Mouse (Mus musculus): Measurements from ENCODE around the gene Tefm. TPM values are rescaled to one million over a fixed set of nuclear protein-coding genes. Genes with fewer than 3 reads are reported as not detected.

Tefm gene
- polyA plus RNA-seq (2012; rRNA removed; ENCODE audit: low replicate concordance) = 6.8 and 9.3 TPM in 2 replicates

DNA sequence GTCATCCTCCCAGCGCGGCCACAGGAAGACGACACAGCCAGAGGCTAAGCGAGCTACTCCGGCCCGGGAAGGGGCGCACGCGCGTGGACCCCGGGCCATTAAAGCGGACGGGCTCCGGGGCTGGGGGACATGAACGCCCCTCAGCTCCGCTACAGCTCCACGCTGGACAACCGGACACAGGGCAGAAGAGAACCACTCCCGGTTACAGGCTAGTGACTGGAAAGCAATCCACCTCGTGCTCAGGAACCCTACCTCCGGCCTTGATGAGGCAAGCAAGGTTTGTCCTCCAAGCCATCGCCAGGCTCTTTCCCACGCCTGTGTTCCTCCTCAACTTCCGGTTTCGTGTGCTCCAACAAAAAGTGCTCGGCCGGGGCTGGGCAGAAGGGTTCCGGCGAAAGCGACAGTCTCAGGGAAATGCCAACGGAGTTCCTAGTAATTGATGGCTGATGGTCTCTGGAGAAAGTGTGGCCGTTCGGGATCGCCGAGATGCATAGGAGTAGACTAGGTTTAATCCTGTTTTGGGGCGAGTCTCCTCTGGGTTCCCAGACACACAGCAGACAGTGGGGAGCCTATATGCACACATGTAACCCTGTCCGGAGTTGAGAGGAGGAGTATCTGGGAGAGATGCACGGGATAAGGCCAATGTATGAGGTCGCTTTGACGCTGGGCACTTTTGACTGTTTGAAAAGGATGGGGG, at the start of gene Tefm:
TSS of gene Tefm (minus strand) at position 351 of the 697 bp plus-strand sequence.

DNA sequence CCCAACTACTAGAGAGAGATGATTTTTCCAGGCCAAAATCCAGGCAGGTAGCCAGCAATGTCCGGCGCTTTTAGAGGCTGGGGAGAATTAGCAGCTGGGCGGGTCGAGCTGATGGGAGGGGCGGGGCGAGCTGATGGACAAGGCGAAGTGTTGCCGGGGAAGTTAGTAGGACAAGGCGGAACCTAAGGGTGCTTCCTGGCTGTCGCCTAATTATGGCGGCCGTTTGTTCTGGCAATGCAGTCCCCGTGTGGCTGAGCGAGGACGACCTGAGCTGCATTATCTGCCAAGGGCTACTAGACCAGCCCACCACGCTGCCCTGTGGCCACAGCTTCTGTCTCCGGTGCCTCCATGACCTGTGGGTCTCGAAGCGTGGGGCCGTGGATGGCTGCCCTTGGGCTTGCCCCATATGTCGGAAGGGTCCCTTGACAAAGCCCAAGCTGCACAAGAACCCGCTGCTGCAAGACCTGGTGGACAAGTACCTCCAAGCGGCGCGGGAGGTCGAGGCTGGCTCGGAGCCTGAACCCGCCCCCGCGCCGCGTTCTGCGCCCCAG, 41.8 kb upstream of the Tefm start, which contains the start of gene Rnf135:
TSS of gene Rnf135 (plus strand) at position 147 of the 551 bp plus-strand sequence.

DNA sequence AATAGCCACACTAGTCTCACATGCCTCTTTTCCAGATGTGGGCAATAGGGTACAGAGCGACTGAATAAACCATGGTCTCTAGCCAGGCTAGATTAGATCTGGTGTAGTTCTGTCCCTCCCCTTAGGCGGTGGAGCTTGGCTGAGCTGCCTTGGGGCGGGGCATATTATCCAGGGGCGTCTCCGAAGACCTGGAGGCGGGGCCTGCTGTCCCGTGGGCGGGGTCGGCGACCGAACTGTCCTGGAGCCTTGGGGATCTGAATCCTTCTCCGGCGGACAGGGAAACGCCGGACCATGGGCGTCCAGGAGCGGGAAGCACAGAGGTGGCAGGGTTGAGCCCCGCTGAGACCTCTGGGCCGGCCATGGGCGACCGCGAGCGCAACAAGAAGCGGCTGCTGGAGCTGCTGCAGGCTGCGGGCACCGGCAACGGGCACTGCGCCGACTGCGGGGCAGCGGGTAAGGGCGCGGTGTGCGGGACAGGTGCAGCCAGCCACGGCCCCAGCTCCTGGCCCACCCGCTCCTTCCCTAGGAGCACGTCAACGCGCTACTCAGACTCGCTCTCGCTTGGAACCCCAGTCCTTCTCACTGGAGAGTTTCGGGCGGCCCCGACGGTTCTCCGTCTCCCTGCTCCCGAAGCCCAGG, 12.0 kb upstream of the Tefm start, which contains the start of gene Adap2:
TSS of gene Adap2 (plus strand) at position 249 of the 639 bp plus-strand sequence.

DNA sequence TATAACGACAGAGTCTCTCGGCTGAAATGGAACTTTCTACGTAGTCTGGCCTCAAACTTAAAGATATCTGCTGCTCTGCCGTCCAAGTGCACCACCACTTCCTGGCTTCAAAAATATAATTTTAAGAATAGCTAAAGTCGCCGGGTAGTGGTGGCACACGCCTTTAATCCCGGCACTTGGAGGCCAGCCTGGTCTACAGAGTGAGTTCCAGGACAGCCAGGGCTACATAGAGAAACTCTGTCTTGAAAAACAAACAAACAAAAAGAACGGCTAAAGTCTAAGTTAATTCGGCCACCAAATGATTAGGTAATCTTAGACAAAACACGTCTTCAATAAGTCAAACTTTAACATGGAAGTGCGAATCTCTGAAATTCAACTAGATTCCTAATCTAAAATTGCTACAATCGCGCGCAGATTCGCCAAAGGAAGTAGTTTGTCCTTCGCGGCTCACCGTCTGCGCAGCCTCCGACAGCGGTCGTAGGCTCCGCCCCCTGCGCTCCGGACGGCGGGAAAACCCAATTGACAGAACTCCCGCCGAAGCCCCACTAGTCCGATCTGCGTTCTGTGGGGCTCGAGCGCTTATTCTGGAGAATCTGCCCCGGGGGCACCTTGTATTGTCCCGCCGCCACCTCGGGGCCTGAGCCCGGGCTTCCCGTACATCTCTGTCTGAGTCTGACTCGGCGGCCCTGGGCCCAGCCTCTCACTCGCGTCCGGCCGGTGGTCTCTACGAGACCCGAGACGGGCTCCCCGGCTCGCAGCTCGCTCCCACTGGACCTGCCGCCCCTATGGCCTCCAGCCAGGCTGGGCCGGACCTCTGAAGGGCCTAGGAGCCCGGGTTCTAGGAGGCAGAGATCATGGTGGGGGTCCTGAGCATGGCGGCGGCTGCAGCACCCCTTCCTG, 52.8 kb downstream of the Tefm start, which contains the start of gene Atad5:
TSS of gene Atad5 (plus strand) at position 484 of the 900 bp plus-strand sequence.

Other genes starting within 250 kb of the Tefm start
- gene Utp6, start 179.8 kb downstream of the Tefm start, polyA plus RNA-seq (2012; rRNA removed; ENCODE audit: low replicate concordance) = 6.8 and 10.3 TPM in 2 replicates
- 4.1 and 7.1 TPM in 2 replicates for gene Suz12, start 149.1 kb downstream of the Tefm start, polyA plus RNA-seq (2012; rRNA removed; ENCODE audit: low replicate concordance)
- gene Crlf3, start 61.2 kb downstream of the Tefm start, polyA plus RNA-seq (2012; rRNA removed; ENCODE audit: low replicate concordance) = 10.4 and 13.5 TPM in 2 replicates
- 0.42 and 1.1 TPM in 2 replicates for gene Atad5, start 52.8 kb downstream of the Tefm start, polyA plus RNA-seq (2012; rRNA removed; ENCODE audit: low replicate concordance)
- 11.8 and 19.2 TPM in 2 replicates for gene Adap2, start 11.9 kb upstream of the Tefm start, polyA plus RNA-seq (2012; rRNA removed; ENCODE audit: low replicate concordance)
- 10.6 and 11.1 TPM in 2 replicates for gene Rnf135, start 41.7 kb upstream of the Tefm start, polyA plus RNA-seq (2012; rRNA removed; ENCODE audit: low replicate concordance)
- 21.5 and 24.5 TPM in 2 replicates for gene Rhot1, start 66.8 kb upstream of the Tefm start, polyA plus RNA-seq (2012; rRNA removed; ENCODE audit: low replicate concordance)
- gene Rhbdl3, start 158.7 kb upstream of the Tefm start, polyA plus RNA-seq (2012; rRNA removed; ENCODE audit: low replicate concordance) = 8.8 and 13.3 TPM in 2 replicates
- gene 5730455P16Rik, start 235.9 kb upstream of the Tefm start, polyA plus RNA-seq (2012; rRNA removed; ENCODE audit: low replicate concordance) = 5.5 and 6.0 TPM in 2 replicates
- gene Zfp207, start 241.1 kb upstream of the Tefm start, polyA plus RNA-seq (2012; rRNA removed; ENCODE audit: low replicate concordance) = 122 and 138 TPM in 2 replicates

Data from subcutaneous adipose tissue, adult 2 months (tissue).